Mouse (Mus musculus) heart, embryonic 14.5 days (tissue): Measurements from ENCODE around the gene AI467606. TPM values are rescaled to one million over a fixed set of nuclear protein-coding genes. Genes with fewer than 3 reads are reported as not detected.
"Not testable (repeated sequence)": the region's sequence is repeated elsewhere in the genome, so short reads cannot be mapped to it uniquely, and the experiment has no call there.

Experiments
- ATAC-seq: fragments of 200-750 bp; cut with Nextera tagmentation; 2 replicates; pipeline ENCODE4 v1.8.0; 2017; ENCODE audit warnings: low read depth, moderate TSS enrichment; ENCODE audit not compliant: insufficient number of reproducible peaks, insufficient read depth, low FRiP score
- H3K27ac ChIP-seq, 2 experiments: fragments of 200-500 bp in 1 of 2; fragments of 300-500 bp in 1 of 2; sonication (generic) in 1 of 2; replicated peaks in 1 of 2; 2 replicates each; pipeline ENCODE4 v1.5.1; 2012 to 2014; ENCODE audit warnings: low read depth in 2 of 2, low read length in 2 of 2, control low read depth in 1 of 2, mild to moderate bottlenecking in 1 of 2, mixed read lengths in 1 of 2; ENCODE audit not compliant: control insufficient read depth in 1 of 2, insufficient read depth in 1 of 2
- H3K27me3 ChIP-seq: fragments of 300-500 bp; sonication (generic); 2 replicates; pipeline ENCODE4 v1.6.1; 2014; ENCODE audit warnings: mild to moderate bottlenecking, low read length, control low read depth; ENCODE audit not compliant: control insufficient read depth, insufficient read depth
- H3K36me3 ChIP-seq: fragments of 300-500 bp; sonication (generic); 2 replicates; pipeline ENCODE4 v1.6.1; 2014; ENCODE audit warnings: mild to moderate bottlenecking, control low read depth, low read length, mixed read lengths; ENCODE audit not compliant: control insufficient read depth, insufficient read depth
- H3K4me1 ChIP-seq, 2 experiments: fragments of 200-500 bp in 1 of 2; fragments of 300-500 bp in 1 of 2; sonication (generic) in 1 of 2; 2 replicates each; pipeline ENCODE4 v1.6.1; 2012 to 2014; ENCODE audit warnings: low read length in 2 of 2, control low read depth in 1 of 2, mixed read lengths in 1 of 2; ENCODE audit not compliant: control insufficient read depth in 2 of 2, insufficient read depth in 2 of 2
- H3K4me2 ChIP-seq: fragments of 300-500 bp; sonication (generic); 2 replicates; pipeline ENCODE4 v1.6.1; 2014; ENCODE audit warnings: mild to moderate bottlenecking, low read length
- H3K4me3 ChIP-seq, 2 experiments: fragments of 200-500 bp in 1 of 2; fragments of 300-500 bp in 1 of 2; sonication (generic) in 1 of 2; 2 replicates each; pipeline ENCODE4 v1.5.1; 2012 to 2014; ENCODE audit warnings: low read length in 2 of 2, mild to moderate bottlenecking in 2 of 2, control low read depth in 1 of 2, low read depth in 1 of 2, moderate library complexity in 1 of 2; ENCODE audit not compliant: control insufficient read depth in 1 of 2, insufficient read depth in 1 of 2
- H3K9ac ChIP-seq: fragments of 300-500 bp; sonication (generic); 2 replicates; pipeline ENCODE4 v1.6.1; 2014; ENCODE audit warnings: mild to moderate bottlenecking, low read length
- H3K9me3 ChIP-seq: fragments of 300-500 bp; sonication (generic); 2 replicates; pipeline ENCODE4 v1.6.1; 2016; ENCODE audit warnings: low read length, control low read depth; ENCODE audit not compliant: control insufficient read depth
- WGBS: fragments of 180-500 bp; shearing (Covaris S2); extraction: QIAGEN DNeasy Blood & Tissue Kit; methylation state at CpG from one replicate; pipeline ENCODE4 v1.1.7; 2014; 5-methylcytosine and 5-hydroxymethylcytosine counted together
- polyA plus RNA-seq: library from polyadenylated mRNA; unstranded; fragments of >200 nt; fragmentation: Nextera tagmentation; extraction: Ambion mirVana; gene quantifications from 2 replicates; pipeline ENCODE4 v1.2.1, GENCODE M21; 2014

AI467606 gene
- polyA plus RNA-seq, 1 experiment from 2014 or later: 1.2 TPM

- no peak for ATAC-seq
Measured at GRCm38 (mm10) chr7:127076188-127076587, 15.0 kb upstream of the AI467606 start.

DNA sequence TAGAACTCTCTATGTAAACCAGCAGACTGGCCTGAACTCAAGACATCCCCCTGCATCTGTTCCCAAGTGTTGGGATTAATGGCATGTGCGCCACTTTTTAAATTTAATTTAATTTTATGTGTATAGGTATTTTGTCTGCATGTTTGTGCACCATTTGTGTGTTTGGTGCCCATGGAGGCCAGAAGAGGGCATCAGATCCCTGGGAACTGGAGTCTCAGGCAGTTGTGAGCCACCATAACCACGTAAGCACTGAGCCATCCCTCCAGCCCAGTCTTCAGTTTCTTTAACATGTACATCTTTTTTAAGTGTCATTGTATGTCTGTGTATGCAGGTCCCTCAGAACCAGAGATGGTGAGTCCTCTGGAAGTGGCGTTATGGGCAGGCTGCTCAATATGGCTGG lies 13.5 kb upstream of the AI467606 start:
- ATAC-seq: no peak
- 83% methylated on average over 3 of the region's 3 CpGs for WGBS

More at GRCm38 (mm10) chr7:127076188-127076587, 15.0 kb upstream of the AI467606 start:
- no peak overlapping the region for H3K4me3 ChIP-seq
- no peak overlapping the region for H3K27ac ChIP-seq
- H3K9ac ChIP-seq: no peak overlapping the region
- H3K4me1 ChIP-seq: peaks cover 0 to 6% of the 10 kb centered on the region in 2 experiments; a peak in 2 of 4 replicates
- H3K27me3 ChIP-seq: no peaks in the 10 kb centered on the region
- no peaks in the 10 kb centered on the region for H3K36me3 ChIP-seq
- no peak overlapping the region for H3K4me2 ChIP-seq
- 70% methylated on average over 5 of the region's 5 CpGs for WGBS
- peaks cover 4% of the 10 kb centered on the region; the same call in 1 of the 2 replicates for H3K9me3 ChIP-seq

GRCm38 (mm10) chr7:127080045-127080444 lies 11.1 kb upstream of the AI467606 start:
- H3K27me3 ChIP-seq: no peaks in the 10 kb centered on the region
- H3K9me3 ChIP-seq: peaks cover 3% of the 10 kb centered on the region; the same call in 1 of the 2 replicates
- no peak overlapping the region for H3K4me3 ChIP-seq
- H3K4me1 ChIP-seq: peaks cover 0 to 4% of the 10 kb centered on the region in 2 experiments; a peak in 1 of 4 replicates
- no peak overlapping the region for H3K4me2 ChIP-seq
- WGBS: 49% methylated on average over 3 of the region's 3 CpGs
- H3K36me3 ChIP-seq: no peaks in the 10 kb centered on the region
- no peak overlapping the region for H3K9ac ChIP-seq
- no peak overlapping the region for H3K27ac ChIP-seq
- ATAC-seq: no peak

More for the DNA sequence above, 13.5 kb upstream of the AI467606 start:
- Histone ChIP-seq H3K27ac (no peak overlapping the region), H3K27me3 (no peaks in the 10 kb centered on the region), H3K9me3 (peaks cover 4% of the 10 kb centered on the region; the same call in 1 of the 2 replicates), H3K9ac (no peak overlapping the region), H3K4me3 (no peak overlapping the region), H3K4me1 (peaks cover 0 to 4% of the 10 kb centered on the region in 2 experiments; a peak in 1 of 4 replicates), H3K4me2 (no peak overlapping the region), H3K36me3 (no peaks in the 10 kb centered on the region)

- WGBS: 55% methylated on average over 8 of the region's 8 CpGs
- Histone ChIP-seq H3K4me2 (no peak overlapping the region), H3K27ac (no peak overlapping the region), H3K4me3 (no peak overlapping the region), H3K9ac (no peak overlapping the region), H3K27me3 (no peaks in the 10 kb centered on the region), H3K36me3 (no peaks in the 10 kb centered on the region), H3K4me1 (no peaks in the 10 kb centered on the region), H3K9me3 (no peaks in the 10 kb centered on the region)
- no peak for ATAC-seq
Measured at GRCm38 (mm10) chr7:127082271-127082670, 8.9 kb upstream of the AI467606 start.

- no peak for ATAC-seq
- 40% methylated on average over 2 of the region's 2 CpGs for WGBS
Measured at GRCm38 (mm10) chr7:127082995-127083394, 8.2 kb upstream of the AI467606 start.

GRCm38 (mm10) chr7:127083689-127084088 lies 7.5 kb upstream of the AI467606 start:
- no peaks in the 10 kb centered on the region for H3K36me3 ChIP-seq
- H3K27ac ChIP-seq: no peak overlapping the region
- peaks cover under 1% of the 10 kb centered on the region in 2 experiments; a peak in 1 of 4 replicates for H3K4me1 ChIP-seq
- H3K9ac ChIP-seq: no peak overlapping the region
- 81% methylated on average over 4 of the region's 4 CpGs for WGBS
- H3K4me2 ChIP-seq: no peak overlapping the region
- no peak for ATAC-seq
- H3K9me3 ChIP-seq: no peaks in the 10 kb centered on the region
- H3K27me3 ChIP-seq: no peaks in the 10 kb centered on the region
- H3K4me3 ChIP-seq: no peak overlapping the region

More at GRCm38 (mm10) chr7:127082995-127083394, 8.2 kb upstream of the AI467606 start:
- no peak overlapping the region for H3K4me2 ChIP-seq
- H3K9ac ChIP-seq: no peak overlapping the region
- H3K4me3 ChIP-seq: no peak overlapping the region
- no peak overlapping the region for H3K27ac ChIP-seq
- H3K9me3 ChIP-seq: no peaks in the 10 kb centered on the region
- H3K27me3 ChIP-seq: no peaks in the 10 kb centered on the region
- H3K36me3 ChIP-seq: no peaks in the 10 kb centered on the region
- no peaks in the 10 kb centered on the region for H3K4me1 ChIP-seq

- Histone ChIP-seq H3K36me3 (no peaks in the 10 kb centered on the region), H3K9ac (no peak overlapping the region), H3K4me1 (peaks cover 5 to 9% of the 10 kb centered on the region in 2 experiments; a peak in 2 of 4 replicates), H3K9me3 (no peaks in the 10 kb centered on the region), H3K4me3 (no peak overlapping the region), H3K4me2 (no peak overlapping the region), H3K27me3 (no peaks in the 10 kb centered on the region), H3K27ac (no peak overlapping the region)
- 82% methylated on average over 2 of the region's 2 CpGs for WGBS
- no peak for ATAC-seq
Measured at GRCm38 (mm10) chr7:127084794-127085193, 6.4 kb upstream of the AI467606 start.

DNA sequence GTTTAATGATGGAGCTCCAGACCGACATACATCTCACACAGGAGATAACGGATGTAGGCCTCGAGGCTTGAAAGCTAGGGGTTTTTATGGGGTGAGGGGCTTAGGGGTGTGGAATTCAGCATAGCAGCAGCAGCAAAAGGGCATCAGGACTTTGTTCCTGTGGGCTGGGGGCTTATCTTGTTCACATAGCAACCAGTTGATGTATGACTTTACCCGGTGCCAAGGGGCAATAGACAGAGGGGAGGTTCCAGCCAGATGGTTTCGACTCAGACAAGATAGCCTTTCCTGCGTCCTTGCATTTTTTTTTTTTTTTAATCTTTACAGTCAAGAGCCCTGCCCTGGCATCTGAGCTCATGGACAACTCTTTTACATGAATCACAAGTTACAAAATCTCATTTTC lies 5.4 kb upstream of the AI467606 start:
- WGBS: 28% methylated on average over 6 of the region's 6 CpGs
- not testable (repeated sequence) for H3K9me3 ChIP-seq, H3K4me2 ChIP-seq, H3K36me3 ChIP-seq, H3K4me1 ChIP-seq, H3K27me3 ChIP-seq, H3K4me3 ChIP-seq, H3K27ac ChIP-seq, H3K9ac ChIP-seq, ATAC-seq
